Mouse (Mus musculus): ENCODE data around the gene Tas2r116. TPM values are rescaled to one million over a fixed set of nuclear protein-coding genes. Genes with fewer than 3 reads are reported as not detected.

Tas2r116 gene
- not detected for total RNA-seq (2023)

DNA sequence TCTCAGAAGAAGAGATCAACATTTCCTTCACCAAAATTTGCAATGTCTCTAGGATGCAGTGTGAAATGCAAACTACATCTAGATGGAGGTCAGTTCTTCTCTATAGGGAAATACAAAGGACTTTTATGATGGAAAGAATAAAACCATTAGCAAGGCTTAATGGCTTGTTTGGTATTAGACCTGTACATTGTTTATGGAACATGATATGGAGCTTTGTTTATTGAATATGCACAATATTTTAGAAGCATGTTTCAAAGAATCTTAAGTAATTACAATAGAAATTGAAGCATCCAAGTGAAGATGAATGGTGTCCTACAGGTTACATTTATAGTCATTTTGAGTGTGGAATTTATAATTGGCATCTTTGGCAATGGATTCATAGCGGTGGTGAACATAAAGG lies at the start of gene Tas2r116:
TSS of gene Tas2r116 (plus strand) at position 301 of the 400 bp plus-strand sequence.

DNA sequence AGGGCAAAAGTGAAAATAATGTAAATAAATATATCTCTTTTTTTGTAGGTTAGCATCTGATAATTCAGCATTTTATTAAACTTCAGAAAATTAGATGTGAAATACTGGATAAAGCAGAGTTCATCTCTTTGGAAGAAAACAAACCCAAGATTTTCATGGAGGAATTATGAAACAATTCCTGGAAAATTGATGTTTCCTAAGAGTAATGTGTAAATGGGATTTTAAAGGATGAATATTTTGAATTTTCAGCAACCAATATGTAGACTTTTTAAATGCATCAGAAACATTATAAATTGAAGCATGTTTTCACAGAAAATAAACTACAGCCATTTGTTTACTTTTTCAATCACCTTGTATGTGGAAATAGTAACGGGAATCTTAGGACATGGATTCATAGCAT lies 8.4 kb upstream of the Tas2r116 start, which contains the start of gene Tas2r123:
TSS of gene Tas2r123 (plus strand) at position 301 of the 400 bp plus-strand sequence.

DNA sequence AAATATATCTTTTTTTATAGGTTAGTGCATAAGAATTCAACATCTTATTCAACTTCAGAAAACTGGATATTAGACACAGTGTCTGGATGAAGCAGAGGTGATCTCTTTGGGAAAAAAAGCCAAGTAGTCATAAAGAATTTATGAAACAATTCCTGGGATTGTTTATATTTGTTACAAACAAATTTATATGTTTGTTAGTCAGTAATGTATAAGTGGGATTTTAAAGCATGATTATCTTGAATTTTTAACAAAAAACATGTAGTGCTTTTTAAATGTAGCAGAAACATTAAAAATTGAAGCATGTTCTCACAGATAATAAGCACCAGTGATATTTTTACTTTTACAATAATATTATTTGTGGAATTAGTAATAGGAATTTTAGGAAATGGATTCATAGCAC lies 12.5 kb downstream of the Tas2r116 start, which contains the start of gene Tas2r110:
TSS of gene Tas2r110 (plus strand) at position 301 of the 400 bp plus-strand sequence.

DNA sequence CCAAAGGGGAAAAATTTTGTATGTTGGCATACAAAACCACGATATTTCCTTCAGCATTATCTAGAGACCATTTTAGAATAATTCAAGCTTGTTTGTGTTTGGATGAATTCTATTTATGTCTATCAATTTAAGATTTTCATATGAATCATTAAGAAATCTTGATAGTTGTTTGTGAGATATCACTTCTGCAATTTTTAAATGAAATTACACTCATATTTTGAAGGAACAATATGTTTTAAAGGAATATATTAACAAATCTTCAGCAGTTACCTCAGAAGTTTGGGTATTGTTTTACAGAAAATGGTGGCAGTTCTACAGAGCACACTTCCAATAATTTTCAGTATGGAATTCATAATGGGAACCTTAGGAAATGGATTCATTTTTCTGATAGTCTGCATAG lies 37.5 kb downstream of the Tas2r116 start, which contains the start of gene Tas2r113:
TSS of gene Tas2r113 (plus strand) at position 301 of the 400 bp plus-strand sequence.

Other genes starting within 250 kb of the Tas2r116 start
- gene A630073D07Rik, start 203.9 kb upstream of the Tas2r116 start, total RNA-seq (2023): not detected
- gene Tas2r120, start 198.5 kb upstream of the Tas2r116 start, total RNA-seq (2023): not detected
- not detected for gene Tas2r121, start 154.4 kb upstream of the Tas2r116 start, total RNA-seq (2023)
- not detected for gene Tas2r122, start 143.5 kb upstream of the Tas2r116 start, total RNA-seq (2023)
- not detected for gene Tas2r115, start 117.4 kb upstream of the Tas2r116 start, total RNA-seq (2023)
- gene Tas2r124, start 100.7 kb upstream of the Tas2r116 start, total RNA-seq (2023): not detected
- gene Tas2r102, start 93.3 kb upstream of the Tas2r116 start, total RNA-seq (2023): not detected
- not detected for gene Tas2r136, start 77.3 kb upstream of the Tas2r116 start, total RNA-seq (2023)
- not detected for gene Tas2r117, start 52.6 kb upstream of the Tas2r116 start, total RNA-seq (2023)
- gene Tas2r123, start 8.3 kb upstream of the Tas2r116 start, total RNA-seq (2023): not detected
- gene Tas2r110, start 12.6 kb downstream of the Tas2r116 start, total RNA-seq (2023): not detected
- gene Tas2r113, start 37.6 kb downstream of the Tas2r116 start, total RNA-seq (2023): not detected
- not detected for gene Tas2r125, start 54.2 kb downstream of the Tas2r116 start, total RNA-seq (2023)
- not detected for gene Tas2r129, start 95.7 kb downstream of the Tas2r116 start, total RNA-seq (2023)
- gene Tas2r131, start 102.5 kb downstream of the Tas2r116 start, total RNA-seq (2023): not detected
- not detected for gene Tas2r109, start 125.5 kb downstream of the Tas2r116 start, total RNA-seq (2023)
- gene Tas2r103, start 181.7 kb downstream of the Tas2r116 start, total RNA-seq (2023): not detected
- not detected for gene Tas2r140, start 200.4 kb downstream of the Tas2r116 start, total RNA-seq (2023)
- gene Smim10l1, start 249.5 kb downstream of the Tas2r116 start, total RNA-seq (2023): 1 to 10 TPM; 5.6 to 8.4 TPM

Data from neutrophil, adult 59 days (primary cell).